Mouse (Mus musculus): ENCODE measurements around the gene Slc52a3.

Gene Slc52a3

DNA sequence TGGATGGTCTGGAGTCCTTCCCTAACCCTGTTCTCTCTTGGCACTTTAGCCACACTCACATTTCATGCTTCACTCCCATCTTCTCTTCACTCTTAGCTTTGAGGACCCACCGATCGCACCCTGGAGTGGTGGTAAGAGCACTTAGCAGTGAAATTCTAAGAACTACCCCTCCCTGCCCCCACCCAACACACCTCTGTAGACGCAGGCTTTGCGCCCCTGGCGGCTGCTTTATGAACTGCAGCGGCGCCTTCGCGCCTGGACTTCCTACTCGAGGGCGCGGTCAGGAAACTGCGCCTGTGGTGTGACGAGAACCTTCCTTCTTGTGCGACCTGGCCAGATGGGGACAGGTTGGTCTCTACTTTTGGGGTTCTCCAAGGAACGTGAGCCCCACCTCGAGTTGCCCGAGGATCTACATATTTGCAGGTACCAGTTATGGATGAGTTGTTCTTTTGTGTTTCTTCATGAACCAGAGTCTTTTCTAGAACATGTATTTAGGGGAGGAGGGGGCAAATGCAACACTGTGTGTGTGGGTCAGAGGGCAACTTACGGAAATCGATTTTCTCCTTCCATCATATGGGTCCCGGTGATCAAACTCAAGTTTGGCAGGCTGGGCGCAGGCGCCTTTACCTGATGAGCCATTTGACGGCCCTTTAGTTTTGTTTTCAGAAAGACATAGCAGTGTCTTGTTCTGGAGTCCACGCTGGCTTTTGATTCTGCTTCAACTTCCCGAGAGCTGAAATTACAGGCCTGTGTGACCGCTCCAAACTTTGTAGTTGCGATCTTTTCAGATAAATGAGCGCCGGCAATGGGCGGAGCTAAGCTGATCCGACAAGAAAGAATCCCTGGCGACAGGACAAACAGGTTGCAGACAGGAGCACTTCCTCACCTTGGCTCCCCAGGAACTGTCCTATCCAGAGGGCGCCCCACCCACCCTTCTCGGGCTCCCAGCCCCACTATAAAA, at the start of gene Slc52a3:
TSS of gene Slc52a3 (plus strand) at position 283 of the 961 bp plus-strand sequence.
- DNase-seq (ENCODE audit: extremely low read depth, low read depth, low spot score), result no peak

DNA sequence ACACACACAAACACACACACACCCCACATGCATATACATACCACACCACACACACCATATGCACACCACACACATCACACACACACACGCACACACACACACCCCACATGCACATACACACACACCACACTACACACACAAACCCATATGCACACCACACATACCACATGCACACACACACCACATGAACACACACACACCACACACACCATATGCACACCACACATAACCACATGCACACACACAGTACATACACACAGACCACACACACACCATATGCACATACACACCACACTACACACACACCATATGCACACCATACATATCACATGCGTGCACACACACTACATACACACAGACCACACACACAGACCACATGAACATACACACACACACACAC, 48.7 kb upstream of the Slc52a3 start:
- no peak for DNase-seq (ENCODE audit: extremely low read depth, low read depth, low spot score)

DNA sequence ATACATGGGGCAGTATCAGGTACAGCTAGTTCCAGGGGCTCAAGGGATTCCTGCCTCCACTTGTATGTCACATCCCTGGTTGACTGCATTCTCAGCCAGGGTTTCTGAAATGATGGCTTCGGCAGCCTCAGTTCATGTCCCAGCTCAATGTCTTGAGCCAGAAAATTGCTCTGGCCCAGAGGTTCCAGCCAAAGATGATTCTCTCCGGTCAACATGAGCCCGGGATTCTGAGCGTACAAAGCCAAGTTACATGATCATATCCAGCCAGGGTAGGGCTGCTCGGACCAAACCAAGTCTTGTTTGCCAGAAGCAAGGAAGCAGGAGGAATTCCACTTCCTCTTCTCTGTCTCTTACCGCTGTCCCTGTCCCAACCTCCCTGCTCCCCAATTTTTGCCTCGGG, 48.0 kb upstream of the Slc52a3 start:
- no peak for DNase-seq (ENCODE audit: extremely low read depth, low read depth, low spot score)

DNA sequence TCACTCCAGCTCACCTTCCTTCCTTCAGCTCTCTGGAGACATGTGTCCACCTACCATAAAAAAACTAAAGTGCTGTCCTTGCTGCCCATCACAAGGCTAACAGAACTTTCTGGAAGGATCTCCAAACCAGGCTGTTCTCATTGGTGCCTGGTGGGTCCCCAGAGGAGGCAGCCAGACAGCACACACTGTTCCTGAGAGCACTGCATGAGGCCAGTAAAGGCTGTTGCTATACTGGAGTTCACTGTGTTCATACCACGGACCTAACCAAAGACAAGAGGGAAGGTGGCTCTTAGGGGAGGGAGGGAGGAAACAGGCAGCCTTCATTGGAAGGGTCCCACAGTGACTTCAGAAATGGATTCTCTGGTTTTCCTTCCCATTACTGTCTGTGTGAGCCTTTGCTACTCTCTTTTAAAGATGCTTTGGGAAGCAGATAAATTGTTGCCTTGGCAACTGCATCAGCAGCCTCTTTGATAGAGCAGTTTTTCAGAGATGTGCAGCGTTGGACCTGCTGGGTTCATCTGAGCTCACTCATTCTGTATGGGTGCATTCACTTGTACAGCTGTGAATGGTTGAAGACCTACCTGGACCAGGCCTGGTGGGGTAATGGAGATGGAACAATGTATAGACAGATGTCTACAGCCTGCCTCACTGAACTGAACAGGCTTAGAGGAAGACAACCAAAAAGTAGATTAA, 47.1 kb upstream of the Slc52a3 start:
- DNase-seq (ENCODE audit: extremely low read depth, low read depth, low spot score), result no peak

DNA sequence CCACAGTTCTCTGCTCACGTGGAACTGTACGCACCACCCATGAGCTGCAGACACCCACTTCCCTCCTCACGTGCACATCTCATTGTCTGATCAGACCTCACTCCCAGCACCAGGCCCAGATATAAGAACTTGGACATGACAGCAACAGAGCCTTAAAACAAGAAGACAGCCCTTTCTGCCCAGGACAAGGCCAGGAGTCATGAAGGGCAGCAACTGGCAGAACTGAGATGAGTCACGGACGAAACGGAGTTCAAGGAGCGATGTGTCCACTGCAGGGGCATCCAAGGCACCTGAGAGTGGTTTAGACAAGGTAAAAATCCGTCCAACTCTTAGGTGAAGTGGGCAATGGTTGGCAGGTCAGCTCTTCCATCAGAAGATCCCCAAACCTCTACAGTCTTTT, 42.6 kb upstream of the Slc52a3 start:
- DNase-seq (ENCODE audit: extremely low read depth, low read depth, low spot score), result no peak

DNA sequence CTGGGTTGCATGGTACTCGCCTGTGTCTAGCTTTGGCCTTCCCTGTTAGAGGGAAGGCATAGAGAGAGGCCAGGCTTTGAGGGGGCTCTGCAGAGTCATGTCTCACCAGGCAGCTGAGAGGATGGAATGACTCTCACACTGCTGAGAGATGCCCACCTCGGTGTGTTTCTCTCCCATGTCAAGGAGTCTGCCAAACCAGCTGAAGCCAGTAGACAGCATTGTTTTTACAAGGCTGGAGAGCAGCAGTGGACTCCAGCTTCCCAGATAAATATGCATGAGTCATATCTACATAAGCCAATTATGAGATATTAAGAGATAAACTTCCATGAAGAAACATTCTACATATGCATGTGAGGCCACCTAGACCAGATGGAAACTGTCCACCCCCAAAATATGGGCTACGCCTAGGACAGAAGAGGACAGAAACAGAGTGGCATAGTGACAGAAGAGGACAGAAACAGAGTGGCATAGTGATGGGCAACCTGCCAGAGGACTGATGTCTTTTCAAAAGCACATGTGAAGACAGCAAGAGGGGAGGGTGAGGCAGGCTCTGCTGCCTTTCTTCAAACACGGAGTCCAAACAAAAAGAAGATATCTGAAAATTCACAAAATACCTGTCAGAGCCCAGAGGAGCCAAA, 39.7 kb upstream of the Slc52a3 start:
- DNase-seq (ENCODE audit: extremely low read depth, low read depth, low spot score), result no peak

DNA sequence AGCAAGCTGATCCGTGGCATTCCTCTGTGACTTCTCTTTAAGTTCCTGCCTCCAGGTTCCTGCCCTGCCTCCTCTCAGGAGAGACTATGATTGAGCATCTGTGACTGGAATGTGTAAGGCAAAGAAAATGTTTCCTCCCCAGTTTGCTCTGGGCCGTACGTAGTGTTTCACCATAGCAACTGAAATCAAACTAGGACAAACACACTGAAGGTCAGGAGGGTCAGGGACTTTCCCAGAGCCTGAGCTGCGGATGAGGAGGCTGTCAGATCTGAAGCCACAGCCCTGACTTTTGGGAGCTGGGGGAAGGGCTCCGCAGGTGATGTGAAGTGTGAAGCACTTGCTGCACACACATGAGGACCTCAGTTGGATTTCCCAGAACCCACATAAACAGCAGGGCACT, 37.0 kb upstream of the Slc52a3 start:
- DNase-seq (ENCODE audit: extremely low read depth, low read depth, low spot score), result no peak

DNA sequence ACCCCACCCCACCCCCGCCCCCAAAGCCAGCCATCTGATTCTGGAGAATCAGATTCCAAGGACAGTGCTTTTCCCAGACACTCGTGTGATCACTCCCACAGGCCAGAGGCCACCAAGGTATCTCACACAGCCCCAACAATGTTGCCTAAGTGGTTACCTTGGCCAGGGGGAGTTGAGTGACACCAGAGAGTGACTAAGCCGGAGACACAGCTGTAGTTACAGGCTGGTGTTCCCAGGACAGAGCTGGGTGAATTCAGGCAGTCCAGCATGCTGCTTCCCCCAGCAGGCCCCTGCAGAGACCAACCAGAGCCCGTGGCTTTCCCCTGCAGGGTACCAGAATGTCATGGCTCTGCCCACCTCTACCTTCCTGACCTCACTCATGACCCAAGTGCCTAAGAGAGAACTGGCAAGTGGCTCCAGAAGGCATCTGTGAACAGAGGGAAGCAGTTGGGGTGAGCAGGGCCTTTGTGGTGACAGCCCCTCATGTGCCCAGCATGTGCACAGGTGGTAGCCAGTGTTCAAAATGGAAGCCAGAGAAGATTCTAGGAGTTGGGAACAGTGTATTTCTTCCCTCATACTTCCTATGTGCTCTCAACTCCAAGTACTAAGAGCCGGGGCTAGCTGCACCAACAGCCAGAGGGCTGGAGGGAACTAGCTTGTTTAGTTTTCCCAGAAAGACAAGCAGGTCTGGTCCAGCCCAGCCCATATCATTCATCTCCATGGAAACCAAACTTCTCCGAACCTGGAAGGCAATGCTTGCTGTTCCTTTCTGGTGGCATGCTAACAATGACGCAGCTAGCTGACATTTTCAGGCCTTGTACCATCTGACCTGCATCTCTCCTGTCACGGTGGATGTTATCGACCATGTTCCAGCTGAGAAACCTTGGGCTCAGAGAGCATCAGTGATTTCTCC, 34.8 kb upstream of the Slc52a3 start:
- DNase-seq (ENCODE audit: extremely low read depth, low read depth, low spot score), result no peak

DNA sequence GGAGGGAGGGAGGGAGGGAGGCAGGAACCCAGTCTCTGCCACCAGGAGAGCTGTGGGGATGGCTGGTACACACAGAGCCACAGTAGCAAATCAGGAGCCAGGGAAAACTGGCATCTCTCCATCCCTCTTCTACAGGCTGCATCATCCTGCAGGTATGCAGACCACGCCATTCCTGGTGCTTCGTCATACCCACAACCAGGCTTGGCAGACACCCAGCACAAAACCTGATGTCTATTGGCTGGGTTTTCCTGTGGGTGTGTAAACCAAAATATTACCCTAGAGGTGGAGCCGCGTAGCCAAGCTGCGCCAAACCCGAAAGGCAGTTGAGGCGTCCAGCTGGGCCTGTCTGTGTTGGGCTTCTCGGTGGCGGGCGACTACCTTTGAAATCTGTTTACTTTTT, 33.8 kb upstream of the Slc52a3 start:
- peak; percentile 57 for DNase-seq (ENCODE audit: extremely low read depth, low read depth, low spot score)

DNA sequence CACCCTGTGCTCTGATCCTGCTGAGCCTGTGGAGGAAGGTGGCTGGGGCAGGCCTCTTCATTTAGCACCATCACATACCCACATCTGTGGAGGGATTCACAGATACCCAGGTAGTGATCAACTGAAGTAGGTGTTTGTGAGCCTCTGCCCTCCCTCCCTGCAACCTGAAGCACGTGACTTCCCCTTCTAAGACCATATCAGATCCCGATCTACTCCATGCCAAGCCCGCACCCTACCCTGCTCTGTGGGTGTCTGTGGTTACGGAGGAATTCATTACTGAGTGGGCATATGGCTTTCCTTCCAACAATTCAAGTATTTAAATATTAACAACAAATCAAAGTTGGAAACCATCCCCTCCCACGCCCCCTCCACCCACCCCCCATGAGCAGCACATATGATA, 33.0 kb upstream of the Slc52a3 start:
- DNase-seq (ENCODE audit: extremely low read depth, low read depth, low spot score), result no peak

DNA sequence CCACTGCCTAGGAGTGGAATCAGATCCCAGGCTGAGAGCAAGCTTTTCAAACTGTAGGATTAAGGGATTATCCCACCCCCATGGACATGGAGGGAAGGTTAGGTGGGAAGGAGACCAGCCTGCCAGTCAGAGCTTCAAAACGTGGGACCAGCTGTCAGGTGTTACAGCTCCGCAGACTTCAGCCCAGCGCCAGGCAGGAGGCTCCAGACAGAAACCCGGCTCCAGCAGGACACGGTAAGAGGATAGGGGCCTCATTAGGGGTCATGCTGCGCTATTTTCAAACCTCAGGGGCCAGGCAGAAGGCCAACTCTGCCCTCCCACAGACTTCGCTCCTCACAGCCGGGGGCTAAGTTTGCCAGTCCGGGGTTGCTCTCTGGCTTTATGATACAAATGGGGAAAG, 32.3 kb upstream of the Slc52a3 start:
- DNase-seq (ENCODE audit: extremely low read depth, low read depth, low spot score), result no peak

DNA sequence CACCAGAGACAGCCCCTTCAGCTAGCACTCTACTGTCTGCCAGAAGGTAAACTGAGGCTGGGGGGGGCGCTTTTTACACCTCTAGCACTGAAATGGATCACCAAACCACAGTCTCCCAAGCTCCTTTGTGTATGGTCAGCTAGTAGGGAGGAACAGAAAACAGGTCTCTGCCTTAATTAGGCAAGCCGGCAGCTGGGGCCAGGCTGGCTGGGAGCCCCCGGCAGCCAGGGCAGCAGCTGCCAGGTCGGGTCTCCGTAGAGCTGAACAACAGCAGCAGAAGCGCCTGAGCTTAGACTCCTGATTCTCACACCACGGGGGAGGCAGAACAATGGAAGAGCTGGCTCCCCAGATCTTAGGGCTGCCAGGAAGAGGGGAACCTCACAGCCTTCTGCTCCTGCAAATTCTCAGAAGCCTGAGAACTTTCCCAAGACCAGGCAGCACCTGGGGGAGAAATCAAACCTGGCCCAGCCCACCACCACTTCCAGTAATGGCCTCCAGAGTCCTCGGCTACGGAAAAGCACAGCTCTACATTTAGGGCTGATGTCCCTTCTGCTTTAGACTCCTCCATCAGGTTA, 29.0 kb upstream of the Slc52a3 start:
- no peak for DNase-seq (ENCODE audit: extremely low read depth, low read depth, low spot score)

DNA sequence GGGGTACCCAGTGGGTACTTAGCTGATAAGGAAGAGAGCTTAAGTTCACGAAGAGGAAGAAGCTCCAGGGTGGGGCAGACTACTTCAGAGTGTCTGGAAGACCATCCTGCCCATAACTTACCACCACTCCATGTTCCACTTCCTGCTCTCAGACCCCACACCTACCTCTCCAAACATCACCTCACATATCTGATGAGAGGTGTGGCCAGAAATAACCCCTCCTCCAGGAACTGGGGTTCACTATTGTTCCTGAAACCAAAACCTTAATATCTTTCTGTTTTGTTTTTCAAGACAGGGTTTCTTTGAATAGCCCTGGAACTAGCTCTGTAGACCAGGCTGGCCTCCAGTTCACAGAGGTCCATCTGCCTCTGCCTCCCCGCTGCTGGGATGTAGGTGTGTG, 28.5 kb upstream of the Slc52a3 start:
- DNase-seq (ENCODE audit: extremely low read depth, low read depth, low spot score), result no peak

DNA sequence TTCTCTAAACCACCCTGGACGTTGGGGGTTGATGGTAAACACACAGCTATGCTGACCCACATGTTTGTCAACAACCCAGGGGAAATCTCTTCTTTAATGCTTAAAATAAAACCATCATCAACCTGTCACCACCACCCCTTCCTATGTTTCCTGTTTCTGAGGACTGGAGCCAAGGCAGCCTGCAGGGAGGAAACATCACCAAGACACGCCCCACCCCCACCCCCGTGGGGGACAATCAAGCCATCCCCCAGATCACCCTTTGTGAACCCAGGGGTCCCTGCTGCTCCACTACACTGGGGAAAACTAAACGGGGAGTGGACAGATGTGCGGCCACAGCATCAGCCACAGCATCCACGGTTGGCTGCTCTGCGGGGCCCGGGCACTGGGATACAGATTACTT, 27.9 kb upstream of the Slc52a3 start:
- DNase-seq (ENCODE audit: extremely low read depth, low read depth, low spot score), result no peak

DNA sequence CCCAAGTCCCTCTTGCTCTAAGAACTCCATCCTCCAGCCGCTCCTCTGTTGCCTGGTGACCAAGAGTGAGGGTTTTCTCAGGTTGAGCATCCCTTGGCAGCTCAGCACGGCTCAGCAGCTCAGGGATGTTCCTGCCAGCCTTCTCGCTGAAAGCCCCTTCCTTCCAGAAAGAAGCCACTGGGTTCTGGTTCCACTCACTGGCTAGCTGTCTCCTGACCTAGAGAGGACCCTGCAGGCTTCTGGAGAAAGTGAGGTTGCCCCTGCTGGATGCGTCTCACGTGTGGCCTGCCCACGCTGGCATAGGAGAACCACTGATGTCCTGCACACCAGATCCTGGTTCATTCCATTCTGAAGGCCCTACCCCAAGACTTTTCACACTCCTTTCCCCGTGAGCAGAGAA, 27.3 kb upstream of the Slc52a3 start:
- no peak for DNase-seq (ENCODE audit: extremely low read depth, low read depth, low spot score)

DNA sequence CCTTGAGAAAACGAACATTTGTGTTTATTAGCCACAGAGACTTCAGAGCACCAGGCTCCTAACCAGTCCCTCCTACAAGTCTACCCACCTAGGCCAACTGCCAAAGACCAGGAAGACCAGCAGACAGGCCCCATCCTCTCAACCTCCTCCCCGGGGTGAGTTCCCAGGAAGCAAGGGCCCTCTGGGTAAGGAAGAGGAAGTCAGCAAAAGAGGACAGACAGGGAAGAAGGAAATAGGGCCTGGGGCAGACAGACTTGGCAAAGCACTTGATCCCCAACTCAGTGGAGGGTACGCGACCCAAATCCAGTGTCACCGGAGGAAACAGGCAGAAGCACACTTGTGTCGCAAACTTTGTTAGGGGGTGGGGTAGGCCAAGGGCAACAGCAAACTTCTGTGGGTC, 26.9 kb upstream of the Slc52a3 start:
- DNase-seq (ENCODE audit: extremely low read depth, low read depth, low spot score), result no peak

DNA sequence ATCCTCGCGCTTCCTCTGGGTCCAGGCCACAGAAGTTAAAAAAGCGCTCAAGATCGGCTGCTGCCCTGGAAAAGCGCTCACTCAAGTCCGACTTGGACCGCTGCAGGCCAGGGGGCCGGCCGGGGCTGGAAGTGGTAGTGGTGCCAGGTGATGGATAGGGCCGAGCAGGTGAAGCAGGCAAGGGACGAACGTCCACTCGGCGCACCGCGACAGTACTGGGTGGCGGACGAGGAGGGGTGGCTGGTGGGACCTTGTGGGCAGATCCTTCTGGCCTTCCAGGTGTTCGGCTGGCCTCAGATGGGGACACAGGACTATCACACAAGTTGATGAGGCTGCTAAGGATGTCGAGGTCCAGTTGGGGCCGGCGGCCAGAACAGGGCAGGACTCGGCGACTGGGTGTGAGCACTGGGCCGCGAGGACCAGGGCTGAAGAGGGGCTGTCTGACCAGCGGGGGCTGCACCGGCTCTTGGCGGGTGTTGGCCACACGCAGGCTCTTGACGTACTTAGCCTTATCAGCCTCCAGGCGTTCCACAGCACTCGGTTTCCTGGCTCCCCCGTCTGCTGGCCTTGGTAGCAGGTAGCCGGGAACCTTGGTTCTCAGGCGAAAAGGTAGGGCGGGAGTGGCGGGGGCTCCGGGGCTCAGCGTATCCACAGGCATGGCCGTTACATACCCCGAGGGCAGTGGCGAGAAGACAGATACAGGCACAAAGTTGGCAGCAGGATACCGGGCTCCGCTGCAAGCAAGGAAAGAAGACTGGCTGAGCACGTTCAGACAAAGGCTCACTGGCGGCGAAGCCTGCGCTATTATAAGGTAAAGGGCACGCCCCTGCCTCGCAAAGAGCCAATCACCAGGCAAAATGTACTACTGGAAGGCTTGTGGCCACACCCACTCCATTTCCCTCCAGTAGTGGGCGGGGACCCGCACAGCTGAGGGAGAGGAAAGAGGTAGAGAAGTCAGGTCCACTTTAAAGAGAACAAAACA, 25.8 kb upstream of the Slc52a3 start:
- DNase-seq (ENCODE audit: extremely low read depth, low read depth, low spot score), result peak; percentile 66

DNA sequence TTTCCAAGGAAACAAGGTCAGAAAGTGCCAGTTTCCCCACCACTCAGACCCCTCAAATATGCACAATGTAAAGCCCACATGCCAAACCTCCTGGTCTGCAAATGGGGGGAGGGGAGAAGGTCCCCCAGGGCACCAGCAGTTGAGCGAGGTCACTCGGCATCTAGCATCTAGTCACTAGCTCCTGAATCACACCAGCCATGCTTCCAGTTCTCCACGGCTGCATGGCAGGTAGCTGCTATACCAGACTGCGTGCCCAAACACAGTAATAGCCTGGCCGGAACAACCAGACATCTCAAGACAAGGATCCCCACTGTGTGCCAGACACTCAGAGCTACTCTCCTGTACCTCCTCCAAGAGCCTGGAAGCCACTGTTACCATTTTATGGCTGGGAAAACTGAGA, 24.6 kb upstream of the Slc52a3 start:
- DNase-seq (ENCODE audit: extremely low read depth, low read depth, low spot score), result no peak

DNA sequence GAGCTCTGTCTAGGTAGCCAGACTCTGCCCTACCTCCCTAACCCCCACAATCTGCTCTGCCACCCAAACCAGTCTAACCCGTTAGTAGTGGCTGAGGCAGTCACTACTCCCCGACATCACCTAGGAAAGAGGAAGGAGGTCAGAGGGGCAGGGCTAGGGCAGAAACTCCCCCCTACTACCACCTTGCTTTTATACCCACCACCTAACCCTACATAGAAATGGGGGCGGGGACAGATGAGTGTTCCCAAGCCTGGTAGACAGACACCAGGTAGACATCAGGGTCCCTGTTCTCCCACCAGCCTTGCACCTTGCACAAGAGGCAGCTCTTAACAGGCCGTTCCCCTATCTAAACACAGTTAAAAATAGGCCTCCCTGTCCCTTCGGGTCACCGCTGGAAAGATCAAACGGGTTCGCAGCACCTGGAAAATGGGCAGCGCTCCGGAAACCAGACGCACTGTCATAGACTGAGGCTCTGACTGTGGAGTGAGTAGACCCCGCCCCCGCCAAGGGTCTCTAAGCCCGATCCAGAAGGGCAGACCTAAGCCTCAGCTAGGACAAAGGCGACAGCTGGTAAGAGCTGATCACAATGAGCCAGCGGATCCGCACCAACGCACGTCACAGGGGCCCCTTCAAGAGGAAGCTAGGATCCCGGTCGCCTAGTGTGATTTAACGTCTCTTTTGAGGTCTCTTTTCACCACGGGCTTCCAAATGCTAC, 23.3 kb upstream of the Slc52a3 start:
- no peak for DNase-seq (ENCODE audit: extremely low read depth, low read depth, low spot score)
